8 mouse cellular contexts compared by ENCODE assay signal in the genomic region with DNA sequence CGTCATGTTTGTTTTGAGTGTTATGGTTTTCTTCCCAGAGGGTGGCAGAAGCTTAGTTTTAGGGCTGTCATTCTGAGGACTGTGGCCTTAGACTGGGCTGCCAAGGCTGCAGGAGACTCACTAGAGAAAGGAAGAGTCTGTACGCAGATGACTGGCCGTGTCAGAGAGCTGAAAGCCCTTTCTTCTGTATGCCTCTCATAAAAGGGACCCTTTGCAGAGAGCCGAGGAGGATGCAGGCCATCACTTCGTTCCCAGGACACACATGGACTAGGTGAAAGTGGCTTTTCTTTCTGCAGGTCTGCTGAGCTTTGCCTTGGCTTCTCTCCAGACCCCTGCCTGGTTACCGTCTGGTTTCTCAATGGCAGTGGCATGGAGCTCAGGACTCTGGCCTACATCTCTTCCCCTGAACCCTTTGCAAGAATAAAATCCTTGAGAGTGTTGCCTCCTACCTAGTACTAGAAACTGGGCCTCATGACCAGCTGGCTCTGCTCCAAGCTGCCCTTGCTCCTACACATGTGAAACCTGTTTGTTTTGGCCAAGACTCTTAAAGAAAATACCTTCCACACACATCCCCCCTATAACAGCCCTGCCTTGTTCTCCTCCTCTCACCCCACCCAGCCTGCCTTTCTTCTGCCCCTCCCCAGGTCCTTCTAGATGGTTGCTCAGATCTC. TPM values are rescaled to one million over a fixed set of nuclear protein-coding genes. Genes with fewer than 3 reads are reported as not detected.
A peak's percentile ranks its signal among the peaks of the same experiment; 100 is the strongest.
DNase-seq lines count a peak whose midpoint lies in the region; ATAC-seq and TF ChIP-seq lines count a peak whose summit lies in the region.

No protein-coding gene starts in this region.

- peaks cover 37% of the 10 kb centered on the region; the same call in 1 of the 2 replicates for H3K79me2 ChIP-seq in liver, adult 2 months (ENCODE audit: control insufficient read depth, insufficient read depth, low read length)

- WGBS in hindbrain, embryonic 16.5 days, result 43% methylated on average over 6 of the region's 6 CpGs
- WGBS in liver, adult 2 months, result 45% methylated on average over 6 of the region's 6 CpGs
- WGBS in stomach, embryonic 15.5 days, result 41% methylated on average over 6 of the region's 6 CpGs

- no peak overlapping the region for H3K4me2 ChIP-seq in hindbrain, embryonic 16.5 days (ENCODE audit: low read length)
- H3K4me2 ChIP-seq in stomach, embryonic 15.5 days, result no peak overlapping the region

- no peak overlapping the region for H3K9ac ChIP-seq in hindbrain, embryonic 16.5 days (ENCODE audit: low read depth, low read length)
- no peak overlapping the region for H3K9ac ChIP-seq in liver, adult 2 months (ENCODE audit: low read depth, low read length)
- no peak overlapping the region for H3K9ac ChIP-seq in stomach, embryonic 15.5 days

- TF ChIP-seq CTCF in liver, adult 2 months (IDR thresholded peaks at IDR 0.05; ENCODE audit: low read depth, low read length), result no peak

- H3K4me1 ChIP-seq in hindbrain, embryonic 16.5 days (ENCODE audit: control insufficient read depth, insufficient read depth, low read depth, low read length), result peaks cover 12% of the 10 kb centered on the region
- H3K4me1 ChIP-seq in liver, adult 2 months (ENCODE audit: control insufficient read depth, insufficient read depth, low read length), result 0 out of 2 replicates have a peak, but pooled peaks cover 2% of the 10 kb centered on the region
- H3K4me1 ChIP-seq in stomach, embryonic 15.5 days, result peaks cover 16% of the 10 kb centered on the region

- H3K27me3 ChIP-seq in hindbrain, embryonic 16.5 days (replicated peaks; ENCODE audit: control insufficient read depth, insufficient read depth, low read length), result no peaks in the 10 kb centered on the region
- no peaks in the 10 kb centered on the region for H3K27me3 ChIP-seq in liver, adult 2 months (ENCODE audit: control insufficient read depth, insufficient read depth, low read length)
- H3K27me3 ChIP-seq in stomach, embryonic 15.5 days (replicated peaks), result no peaks in the 10 kb centered on the region

- peak; percentile 74 for ATAC-seq in hindbrain, embryonic 16.5 days
- 0 out of 2 replicates have a peak, but pooled peaks have one; percentile 40 for ATAC-seq in stomach, embryonic 15.5 days (ENCODE audit: insufficient read depth, low FRiP score, low read depth)
- no peak for ATAC-seq in megakaryocyte progenitor cell, adult 5-6 weeks (replicated peaks; ENCODE audit: poor library complexity)

- no peak for TF ChIP-seq POLR2A in liver, adult 2 months (IDR thresholded peaks at IDR 0.05; ENCODE audit: extremely low read depth, insufficient read depth, low read length)

- H3K4me3 ChIP-seq in hindbrain, embryonic 16.5 days (ENCODE audit: low read length), result no peak overlapping the region
- no peak overlapping the region for H3K4me3 ChIP-seq in liver, adult 2 months (ENCODE audit: insufficient read depth, low read depth, low read length)
- no peak overlapping the region for H3K4me3 ChIP-seq in stomach, embryonic 15.5 days (replicated peaks)

- peak overlapping the region; percentile 62 for H3K27ac ChIP-seq in hindbrain, embryonic 16.5 days (ENCODE audit: low read depth, low read length)
- no peak overlapping the region for H3K27ac ChIP-seq in liver, adult 2 months (replicated peaks; ENCODE audit: insufficient read depth, low read depth, low read length)
- H3K27ac ChIP-seq in stomach, embryonic 15.5 days, result peak overlapping the region; percentile 77

- no peaks in the 10 kb centered on the region for H3K9me3 ChIP-seq in hindbrain, embryonic 16.5 days (ENCODE audit: control insufficient read depth, low read length)
- H3K9me3 ChIP-seq in stomach, embryonic 15.5 days, result no peaks in the 10 kb centered on the region

- peak; percentile 51 for DNase-seq in ovary, adult 18-20 months (ENCODE audit: low spot score)
- no peak for DNase-seq in ovary, postnatal 10 days (ENCODE audit: low spot score)
- DNase-seq in cerebellum, postnatal 14 days, result peak; percentile 97 to 98
- DNase-seq in liver, adult 2 months (ENCODE audit: extremely low read depth, low read depth, low spot score), result peak; percentile 57
- DNase-seq in left cerebral cortex, adult 8-10 months (ENCODE audit: low spot score in 2 of 2), result no peak

- H3K36me3 ChIP-seq in hindbrain, embryonic 16.5 days (ENCODE audit: control insufficient read depth, insufficient read depth, low read length), result no peaks in the 10 kb centered on the region
- no peaks in the 10 kb centered on the region for H3K36me3 ChIP-seq in liver, adult 2 months (ENCODE audit: control insufficient read depth, insufficient read depth, low read length)
- no peaks in the 10 kb centered on the region for H3K36me3 ChIP-seq in stomach, embryonic 15.5 days

RNA-seq across cellular contexts. Expression of a gene that starts 36.0 kb away (rescaled TPM):
- polyA plus RNA-seq in hindbrain, embryonic 16.5 days (2015; fragmentation: Nextera tagmentation; extraction: Ambion mirVana), result 51.6 and 58.2 TPM in 2 replicates
- 7.8 and 8.9 TPM in 2 replicates for total RNA-seq in liver, adult 2 months (2014; rRNA removed)
- 5.1 and 6.0 TPM in 2 replicates for polyA plus RNA-seq in liver, adult 2 months (2012; rRNA removed)
- polyA plus RNA-seq in stomach, embryonic 15.5 days (2015; fragmentation: Nextera tagmentation; extraction: Ambion mirVana), result 56.3 and 62.4 TPM in 2 replicates
- total RNA-seq in megakaryocyte progenitor cell, adult 5-6 weeks (2015), result 60.7 and 61.8 TPM in 2 replicates
- 29.6 and 30.4 TPM in 2 replicates for total RNA-seq in megakaryocyte progenitor cell, adult 5-6 weeks (2017)
- 10 to 100 TPM; 40.6 to 47.8 (median 46.2) TPM for total RNA-seq in left cerebral cortex, adult 8-10 months (2022)

RNA-seq across cellular contexts. Expression of a gene that starts 36.6 kb away (rescaled TPM):
- 44.0 and 54.2 TPM in 2 replicates for polyA plus RNA-seq in hindbrain, embryonic 16.5 days (2015; fragmentation: Nextera tagmentation; extraction: Ambion mirVana)
- total RNA-seq in liver, adult 2 months (2014; rRNA removed), result 8.8 and 9.0 TPM in 2 replicates
- 9.4 and 10.0 TPM in 2 replicates for polyA plus RNA-seq in liver, adult 2 months (2012; rRNA removed)
- polyA plus RNA-seq in stomach, embryonic 15.5 days (2015; fragmentation: Nextera tagmentation; extraction: Ambion mirVana), result 14.9 and 18.4 TPM in 2 replicates
- 29.5 and 34.7 TPM in 2 replicates for total RNA-seq in megakaryocyte progenitor cell, adult 5-6 weeks (2015)
- 29.0 and 34.3 TPM in 2 replicates for total RNA-seq in megakaryocyte progenitor cell, adult 5-6 weeks (2017)
- 10 to 100 TPM; 36.3 to 39.2 (median 38.0) TPM for total RNA-seq in left cerebral cortex, adult 8-10 months (2022)

Comparison
In these comparisons a context has a peak if more than half of its experiments do, and no peak if none do; other contexts are left out.
1. DNase-seq: peak in ovary, adult 18-20 months (single experiment), cerebellum, postnatal 14 days (2 of 2) and liver, adult 2 months (single experiment); none in ovary, postnatal 10 days (single experiment) and left cerebral cortex, adult 8-10 months (0 of 2).